Mouse (Mus musculus) thymus, adult 2 months (tissue): ENCODE measurements at regions not wholly inside any gene's neighbourhood (a gene's known extent, or its start where the extent isn't known, plus 50 kb on each side); places are given as distances from the start of the nearest gene placed in this dataset.

Experiments
- DNase-seq: peaks from one replicate; pipeline ENCODE4 v3.0.0; 2021
- H3K27ac ChIP-seq: fragments of 200-500 bp; 2 replicates; pipeline ENCODE4 v1.5.1; 2012; ENCODE audit warnings: low read length, control low read depth; ENCODE audit not compliant: control insufficient read depth, insufficient read depth
- H3K27me3 ChIP-seq: fragments of 200-500 bp; 2 replicates; pipeline ENCODE4 v1.6.1; 2012; ENCODE audit warnings: mild to moderate bottlenecking, low read length, moderate library complexity, mixed read lengths; ENCODE audit not compliant: control insufficient read depth, insufficient read depth
- H3K36me3 ChIP-seq: fragments of 200-500 bp; 2 replicates; pipeline ENCODE4 v1.6.1; 2012; ENCODE audit warnings: mild to moderate bottlenecking, low read length, moderate library complexity; ENCODE audit not compliant: control insufficient read depth, insufficient read depth
- H3K4me1 ChIP-seq: fragments of 200-500 bp; replicated peaks from 2 replicates; pipeline ENCODE4 v1.6.1; 2012; ENCODE audit warnings: low read length; ENCODE audit not compliant: control insufficient read depth, insufficient read depth
- H3K4me3 ChIP-seq: fragments of 200-500 bp; 2 replicates; pipeline ENCODE4 v1.5.1; 2012; ENCODE audit warnings: mild to moderate bottlenecking, low read length, control low read depth, moderate library complexity; ENCODE audit not compliant: control insufficient read depth, insufficient read depth
- CTCF ChIP-seq: fragments of 200-500 bp; IDR thresholded peaks from 2 replicates; pipeline ENCODE4 v1.5.1; 2012; ENCODE audit warnings: mild to moderate bottlenecking, control low read depth, low read length, moderate library complexity, borderline replicate concordance; ENCODE audit not compliant: control insufficient read depth, poor library complexity, insufficient read depth; ENCODE audit errors: extremely low read depth
- POLR2A ChIP-seq: fragments of 200-500 bp; IDR thresholded peaks from 2 replicates; pipeline ENCODE4 v1.6.1; 2012; ENCODE audit warnings: mild to moderate bottlenecking, low read length, control low read depth, moderate library complexity; ENCODE audit not compliant: control insufficient read depth, poor library complexity, insufficient read depth; ENCODE audit errors: extremely low read depth
- WGBS: fragments of 180-500 bp; shearing (Covaris S2); methylation state at CpG from one replicate; pipeline ENCODE4 v1.1.7; 2018; 5-methylcytosine and 5-hydroxymethylcytosine counted together

GRCm38 (mm10) chr10:43710186-43710885 is 132.3 kb downstream of the Cd24a start:
- TF ChIP-seq CTCF (no peak), POLR2A (no peak)
- WGBS: 95% methylated on average over 8 of the region's 8 CpGs
- no peak for DNase-seq
- Histone ChIP-seq H3K4me1 (peaks cover 17% of the 10 kb centered on the region), H3K4me3 (no peak overlapping the region), H3K27ac (no peak overlapping the region), H3K36me3 (no peaks in the 10 kb centered on the region), H3K27me3 (no peaks in the 10 kb centered on the region)

- Histone ChIP-seq H3K36me3 (no peaks in the 10 kb centered on the region), H3K27me3 (no peaks in the 10 kb centered on the region), H3K27ac (no peak overlapping the region), H3K4me1 (peaks cover 12% of the 10 kb centered on the region), H3K4me3 (no peak overlapping the region)
- DNase-seq: no peak
- TF ChIP-seq POLR2A (no peak), CTCF (no peak)
- WGBS: 94% methylated on average over 2 of the region's 2 CpGs
These were observed 132.8 kb downstream of the Cd24a start for GRCm38 (mm10) chr10:43710886-43711256.

DNA sequence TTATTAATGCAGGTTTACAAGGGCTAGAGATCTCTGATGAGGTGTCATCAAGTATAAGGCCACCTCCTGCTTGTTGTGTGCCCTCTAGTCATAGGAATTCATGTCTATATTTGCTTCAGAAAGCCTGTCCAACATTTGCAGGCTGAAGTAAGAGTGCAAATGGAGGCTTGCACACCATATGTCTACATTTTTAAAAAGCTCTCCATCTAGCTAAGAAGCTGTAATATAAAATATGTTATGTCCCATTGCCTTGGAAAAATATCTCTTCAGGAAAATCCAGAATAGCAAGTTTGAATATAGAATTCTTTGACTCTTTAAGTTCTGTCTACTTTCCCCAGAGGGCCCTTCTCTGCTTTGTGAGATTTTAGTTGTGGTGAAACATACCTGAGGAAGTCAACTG is 134.6 kb downstream of the Cd24a start:
- no peak for DNase-seq
- Histone ChIP-seq H3K27ac (no peak overlapping the region), H3K27me3 (no peaks in the 10 kb centered on the region), H3K4me1 (no peaks in the 10 kb centered on the region), H3K4me3 (no peak overlapping the region), H3K36me3 (no peaks in the 10 kb centered on the region)
- TF ChIP-seq POLR2A (no peak), CTCF (no peak)

- Histone ChIP-seq H3K36me3 (no peaks in the 10 kb centered on the region), H3K27me3 (no peaks in the 10 kb centered on the region), H3K4me3 (no peak overlapping the region), H3K27ac (no peak overlapping the region), H3K4me1 (peaks cover 14% of the 10 kb centered on the region)
- DNase-seq: no peak
- 94% methylated on average over 13 of the region's 13 CpGs for WGBS
- no peak for TF ChIP-seq POLR2A
- no peak for TF ChIP-seq CTCF
These were observed 140.7 kb downstream of the Cd24a start for GRCm38 (mm10) chr10:43718768-43719167.

DNA sequence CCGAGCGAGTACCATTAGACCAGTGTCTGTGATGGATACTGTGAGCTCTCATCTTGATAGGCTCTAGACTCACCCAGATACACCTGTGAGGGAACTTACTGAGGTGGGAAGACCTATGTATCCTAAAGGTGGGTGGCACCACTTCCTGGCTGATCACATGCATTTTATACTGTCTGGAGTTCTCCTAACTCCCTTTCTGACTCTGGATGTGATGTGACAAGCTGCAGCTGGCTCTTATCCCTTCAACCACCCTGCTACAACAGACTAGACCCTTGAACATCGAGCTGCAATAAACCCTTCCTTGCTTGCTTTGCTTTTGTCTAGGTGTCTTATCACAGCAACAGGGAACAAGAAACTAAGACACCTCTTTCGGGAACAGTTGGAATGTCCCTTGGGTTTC is 143.3 kb downstream of the Cd24a start:
- no peaks in the 10 kb centered on the region for H3K27me3 ChIP-seq
- DNase-seq: no peak
- H3K4me3 ChIP-seq: no peak overlapping the region
- TF ChIP-seq CTCF (no peak), POLR2A (no peak)
- 91% methylated on average over 4 of the region's 4 CpGs for WGBS
- no peaks in the 10 kb centered on the region for H3K36me3 ChIP-seq
- H3K4me1 ChIP-seq: peaks cover 14% of the 10 kb centered on the region
- H3K27ac ChIP-seq: no peak overlapping the region

- Histone ChIP-seq H3K27me3 (no peaks in the 10 kb centered on the region), H3K36me3 (no peaks in the 10 kb centered on the region), H3K4me3 (no peak overlapping the region), H3K4me1 (peaks cover 14% of the 10 kb centered on the region), H3K27ac (no peak overlapping the region)
- WGBS: 10% methylated on average over 3 of the region's 3 CpGs
- DNase-seq: no peak
- TF ChIP-seq CTCF (no peak), POLR2A (no peak)
These were observed 144.1 kb downstream of the Cd24a start for GRCm38 (mm10) chr10:43722164-43722563.

DNA sequence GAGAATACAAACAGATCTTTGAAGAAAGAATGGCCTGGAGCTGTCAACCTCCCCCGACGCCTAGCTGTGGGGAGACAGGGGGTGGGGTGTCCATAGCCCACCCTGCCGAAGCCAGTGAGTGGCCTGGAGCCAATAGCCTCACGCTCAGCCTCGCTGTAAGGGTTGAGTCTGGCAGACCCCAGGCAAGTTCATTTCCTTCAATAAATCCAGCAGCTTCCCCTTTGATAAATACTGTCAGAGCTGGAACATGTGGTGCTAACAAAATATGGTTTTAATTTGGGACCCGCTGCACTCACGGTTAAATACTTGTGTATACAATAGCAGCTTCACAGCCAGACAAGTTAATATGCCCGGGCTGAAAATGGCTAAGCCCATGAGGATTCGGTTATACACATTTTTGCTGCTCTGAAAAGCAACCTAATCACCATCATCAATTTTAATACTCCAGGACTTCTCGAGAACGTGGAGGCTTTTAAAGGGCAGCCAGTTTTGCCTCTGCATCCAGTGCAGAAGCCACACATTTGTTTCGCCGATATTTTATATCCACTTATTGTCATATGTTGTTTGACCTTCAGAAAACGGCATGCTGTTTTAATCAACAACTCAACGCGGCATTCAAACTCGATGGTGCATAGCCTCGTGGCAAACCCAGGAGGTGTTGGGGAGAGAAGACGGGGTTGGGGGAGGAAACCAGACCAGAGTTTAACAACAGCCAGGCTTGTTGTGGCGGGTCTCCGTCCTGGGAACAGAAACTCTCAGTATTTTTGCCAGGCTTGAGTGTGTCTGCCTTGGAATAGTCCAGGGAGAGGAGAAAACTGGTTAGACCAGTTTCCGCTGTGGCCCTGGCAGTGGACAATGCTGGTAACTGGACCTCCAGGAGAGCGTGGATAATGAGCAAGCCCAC is 144.9 kb downstream of the Cd24a start:
- TF ChIP-seq CTCF (no peak), POLR2A (no peak)
- H3K4me1 ChIP-seq: peaks cover 14% of the 10 kb centered on the region
- DNase-seq: no peak
- H3K36me3 ChIP-seq: no peaks in the 10 kb centered on the region
- 21% methylated on average over 23 of the region's 23 CpGs for WGBS
- no peaks in the 10 kb centered on the region for H3K27me3 ChIP-seq
- H3K4me3 ChIP-seq: peak overlapping the region; percentile 26
- H3K27ac ChIP-seq: peak overlapping the region; percentile 59; the same call in 1 of the 2 replicates
